Mouse (Mus musculus) liver, embryonic 14.5 days (tissue): ENCODE results near the gene Wdr81. TPM values are rescaled to one million over a fixed set of nuclear protein-coding genes. Genes with fewer than 3 reads are reported as not detected.

Experiments used
- ATAC-seq: fragments of 200-750 bp; cut with Nextera tagmentation; 2 replicates; pipeline ENCODE4 v1.8.0; 2017; ENCODE audit warnings: moderate number of reproducible peaks, mild to moderate bottlenecking, moderate library complexity; ENCODE audit not compliant: insufficient read depth
- DNase-seq, 3 experiments: peaks; one replicate each; pipeline ENCODE4 v3.0.0-alpha.2; 2012 to 2013; ENCODE audit warnings: low read depth in 3 of 3, low spot score in 3 of 3
- H3K27ac ChIP-seq: fragments of 300-500 bp; sonication (generic); 2 replicates; pipeline ENCODE4 v1.5.1; 2014; ENCODE audit warnings: moderate library complexity, mild to moderate bottlenecking, control low read depth, inconsistent platforms
- H3K27me3 ChIP-seq: fragments of 300-500 bp; sonication (generic); 2 replicates; pipeline ENCODE4 v1.6.1; 2014; ENCODE audit warnings: mild to moderate bottlenecking, low read length, moderate library complexity; ENCODE audit not compliant: control insufficient read depth, insufficient read depth
- H3K36me3 ChIP-seq: fragments of 300-500 bp; sonication (generic); replicated peaks from 2 replicates; pipeline ENCODE4 v1.6.1; 2014; ENCODE audit warnings: low read depth; ENCODE audit not compliant: control insufficient read depth, insufficient read depth
- H3K4me1 ChIP-seq, 2 experiments: fragments of 200-500 bp in 1 of 2; fragments of 300-500 bp in 1 of 2; sonication (generic) in 1 of 2; replicated peaks; 2 replicates each; pipeline ENCODE4 v1.6.1; 2012 to 2014; ENCODE audit warnings: antibody characterized with exemption in 1 of 2, inconsistent platforms in 1 of 2, low read length in 1 of 2; ENCODE audit not compliant: control insufficient read depth in 2 of 2, insufficient read depth in 2 of 2
- H3K4me2 ChIP-seq: fragments of 300-500 bp; sonication (generic); 2 replicates; pipeline ENCODE4 v1.6.1; 2014; ENCODE audit warnings: low read depth, mild to moderate bottlenecking, control low read depth, moderate library complexity
- H3K4me3 ChIP-seq, 2 experiments: fragments of 200-500 bp in 1 of 2; fragments of 300-500 bp in 1 of 2; sonication (generic) in 1 of 2; 2 replicates each; pipeline ENCODE4 v1.5.1; 2012 to 2014; ENCODE audit warnings: low read depth in 2 of 2, low read length in 2 of 2, mild to moderate bottlenecking in 2 of 2, control low read depth in 1 of 2, inconsistent platforms in 1 of 2, moderate library complexity in 1 of 2; ENCODE audit not compliant: insufficient read depth in 1 of 2
- H3K9ac ChIP-seq: fragments of 300-500 bp; sonication (generic); replicated peaks from 2 replicates; pipeline ENCODE4 v1.6.1; 2014; ENCODE audit warnings: mild to moderate bottlenecking, control low read depth, moderate library complexity
- H3K9me3 ChIP-seq: fragments of 300-500 bp; sonication (generic); 2 replicates; pipeline ENCODE4 v1.6.1; 2016; ENCODE audit warnings: low read length, mixed read lengths; ENCODE audit not compliant: control insufficient read depth
- CTCF ChIP-seq: IDR thresholded peaks from 2 replicates; pipeline ENCODE4 v1.5.1; 2016; ENCODE audit warnings: antibody characterized with exemption, low read depth, control low read depth
- EP300 ChIP-seq: IDR thresholded peaks from 2 replicates; pipeline ENCODE4 v1.6.1; 2016; ENCODE audit warnings: antibody characterized with exemption, low read depth
- WGBS: fragments of 180-500 bp; shearing (Covaris S2); extraction: QIAGEN DNeasy Blood & Tissue Kit; methylation state at CpG from one replicate; pipeline ENCODE4 v1.1.7; 2014; ENCODE audit not compliant: insufficient replicate concordance; 5-methylcytosine and 5-hydroxymethylcytosine counted together
- polyA plus RNA-seq, 2 experiments: library from polyadenylated mRNA; depleted of rRNA in 1 of 2; stranded (reverse) in 1 of 2; unstranded in 1 of 2; fragments of >200 nt; fragmentation: Nextera tagmentation in 1 of 2; extraction: Ambion mirVana in 1 of 2; gene quantifications; 2 replicates each; pipeline versions ENCODE4 v1.2.1 to v1.2.3; 2012 to 2014

The Wdr81 gene
- polyA plus RNA-seq, 2 experiments = 14.6 to 15.3 TPM

GRCm38 (mm10) chr11:75486601-75487285 lies 32.2 kb upstream of the Wdr81 start, which contains the start of gene Prpf8:
Gene Prpf8, plus strand, starts transcription at chr11:75486816.
- Histone ChIP-seq H3K27ac (peak within 1 kb of the TSS; percentile 55), H3K4me2 (peak within 1 kb of the TSS; percentile 99), H3K9me3 (no peaks in the 10 kb centered on the region), H3K4me3 (peak within 1 kb of the TSS; percentile 74 to 100), H3K9ac (peak within 1 kb of the TSS; percentile 97), H3K27me3 (no peaks in the 10 kb centered on the region), H3K36me3 (peaks cover 31% of the 10 kb centered on the region), H3K4me1 (peaks cover 8 to 11% of the 10 kb centered on the region in 2 experiments)
- DNase-seq = peak; percentile 96 to 97 (median 97)
- under 1% methylated on average over 52 of the region's 52 CpGs for whole genome bisulfite sequencing
- TF ChIP-seq EP300 = no peak
- no peak for TF ChIP-seq CTCF
- peak; percentile 98 for ATAC-seq

DNA sequence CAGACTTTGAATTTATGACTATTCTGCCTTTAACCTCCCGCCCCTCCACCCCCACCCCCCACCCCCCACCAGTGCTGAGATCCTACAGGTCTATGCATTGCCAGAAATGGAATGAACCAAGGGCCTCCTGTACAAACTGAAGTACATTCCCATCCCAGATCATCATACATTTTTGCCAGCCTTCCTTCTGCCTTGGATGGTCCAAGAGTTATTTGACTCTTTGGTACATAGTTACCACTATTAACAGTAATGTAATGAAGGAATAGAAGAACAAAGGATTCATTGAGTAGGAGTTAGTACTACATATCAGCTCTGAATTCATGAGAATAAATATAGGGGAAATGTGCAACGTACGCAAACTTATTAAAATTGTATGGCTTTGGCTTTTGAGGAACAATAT lies 31.7 kb upstream of the Wdr81 start:
- TF ChIP-seq CTCF = no peak
- no peak for TF ChIP-seq EP300
- Histone ChIP-seq H3K27me3 (no peaks in the 10 kb centered on the region), H3K4me3 (peak overlapping the region in 1 of 2 experiments; percentile 100; a peak in 2 of 4 replicates), H3K9me3 (no peaks in the 10 kb centered on the region), H3K4me1 (peaks cover 8 to 11% of the 10 kb centered on the region in 2 experiments), H3K36me3 (peaks cover 26% of the 10 kb centered on the region), H3K27ac (no peak overlapping the region), H3K4me2 (peak overlapping the region; percentile 44), H3K9ac (no peak overlapping the region)
- ATAC-seq (no peak), DNase-seq (no peak)
- WGBS = 19% methylated on average over 3 of the region's 3 CpGs

- no peaks in the 10 kb centered on the region for H3K27me3 ChIP-seq
- 0 out of 2 replicates have a peak overlapping the region, but pooled peaks have one; percentile 0 for H3K4me2 ChIP-seq
- no peak for TF ChIP-seq EP300
- no peak for TF ChIP-seq CTCF
- peaks cover 18 to 22% of the 10 kb centered on the region in 2 experiments for H3K4me1 ChIP-seq
- H3K9me3 ChIP-seq = no peaks in the 10 kb centered on the region
- 73% methylated on average over 7 of the region's 7 CpGs for WGBS
- ATAC-seq (no peak), DNase-seq (no peak)
- no peak overlapping the region for H3K27ac ChIP-seq
- no peaks in the 10 kb centered on the region for H3K36me3 ChIP-seq
- 0 out of 2 replicates have a peak overlapping the region, but pooled peaks have one; percentile 7 for H3K9ac ChIP-seq
- H3K4me3 ChIP-seq = no peak overlapping the region
Measured at GRCm38 (mm10) chr11:75473376-75473775, 18.9 kb upstream of the Wdr81 start.

- H3K4me3 ChIP-seq = no peak overlapping the region; a peak in 1 of 4 replicates
- WGBS = 36% methylated on average over 11 of the region's 11 CpGs
- no peaks in the 10 kb centered on the region for H3K9me3 ChIP-seq
- H3K27ac ChIP-seq = no peak overlapping the region
- H3K4me2 ChIP-seq = peak overlapping the region; percentile 0; the same call in 1 of the 2 replicates
- H3K9ac ChIP-seq = 0 out of 2 replicates have a peak overlapping the region, but pooled peaks have one; percentile 10
- peaks cover 23 to 28% of the 10 kb centered on the region in 2 experiments for H3K4me1 ChIP-seq
- ATAC-seq (0 out of 2 replicates have a peak, but pooled peaks have one; percentile 40), DNase-seq (no peak)
- TF ChIP-seq EP300 (no peak), CTCF (no peak)
- no peaks in the 10 kb centered on the region for H3K27me3 ChIP-seq
- H3K36me3 ChIP-seq = no peaks in the 10 kb centered on the region
Measured at GRCm38 (mm10) chr11:75472469-75473081, 18.1 kb upstream of the Wdr81 start.

- no peak overlapping the region for H3K4me3 ChIP-seq
- no peak for ATAC-seq
- no peaks in the 10 kb centered on the region for H3K27me3 ChIP-seq
- no peak overlapping the region for H3K4me2 ChIP-seq
- H3K36me3 ChIP-seq = peaks cover 7% of the 10 kb centered on the region
- no peak for DNase-seq
- no peaks in the 10 kb centered on the region for H3K9me3 ChIP-seq
- 66% methylated on average over 3 of the region's 3 CpGs for WGBS
- TF ChIP-seq CTCF = no peak
- no peak for TF ChIP-seq EP300
- H3K9ac ChIP-seq = no peak overlapping the region
- H3K4me1 ChIP-seq = peaks cover 30 to 34% of the 10 kb centered on the region in 2 experiments
- no peak overlapping the region for H3K27ac ChIP-seq
Measured at GRCm38 (mm10) chr11:75470675-75471074, 16.2 kb upstream of the Wdr81 start.
